Mouse (Mus musculus) T-helper 17 cell (primary cell): ENCODE results near the gene Eif3c.

ENCODE experiments used
- in situ Hi-C, 2 experiments: fragments of 300-600 bp; cut with MboI, MseI; formaldehyde crosslinking; loops; 1 replicate in 1 of 2; 2 replicates in 1 of 2; pipeline ENCODE4 v1.15.1; 2025; ENCODE audit warnings: high pct_unique_total_duplicates in 2 of 2

Gene Eif3c

GRCm38 (mm10) chr7:126497966-126498365 lies 68.2 kb downstream of the Eif3c start:
- in situ Hi-C loops = no loop called here

- in situ Hi-C loops = no loop called here
Observed at GRCm38 (mm10) chr7:126496475-126496874, 69.7 kb downstream of the Eif3c start.
